Mouse (Mus musculus) hindbrain, embryonic 12.5 days (tissue): Measurements from ENCODE around the gene Gskip. TPM values are rescaled to one million over a fixed set of nuclear protein-coding genes. Genes with fewer than 3 reads are reported as not detected.

ENCODE experiments used
- ATAC-seq: fragments of 200-750 bp; cut with Nextera tagmentation; 2 replicates; pipeline ENCODE4 v1.8.0; 2017; ENCODE audit warnings: moderate TSS enrichment; ENCODE audit not compliant: low FRiP score
- H3K27ac ChIP-seq: fragments of 300-500 bp; sonication (generic); 2 replicates; pipeline ENCODE4 v1.5.1; 2016; ENCODE audit warnings: mild to moderate bottlenecking
- H3K27me3 ChIP-seq: fragments of 300-500 bp; sonication (generic); 2 replicates; pipeline ENCODE4 v1.6.1; 2016; ENCODE audit warnings: mild to moderate bottlenecking
- H3K36me3 ChIP-seq: fragments of 300-500 bp; sonication (generic); 2 replicates; pipeline ENCODE4 v1.6.1; 2016; ENCODE audit warnings: mild to moderate bottlenecking
- H3K4me1 ChIP-seq: fragments of 300-500 bp; sonication (generic); 2 replicates; pipeline ENCODE4 v1.6.1; 2016
- H3K4me2 ChIP-seq: fragments of 300-500 bp; sonication (generic); replicated peaks from 2 replicates; pipeline ENCODE4 v1.6.1; 2016; ENCODE audit warnings: mild to moderate bottlenecking
- H3K4me3 ChIP-seq: fragments of 300-500 bp; sonication (generic); 2 replicates; pipeline ENCODE4 v1.5.1; 2016; ENCODE audit warnings: mild to moderate bottlenecking
- H3K9ac ChIP-seq: fragments of 300-500 bp; sonication (generic); 2 replicates; pipeline ENCODE4 v1.6.1; 2016; ENCODE audit warnings: mild to moderate bottlenecking, moderate library complexity
- H3K9me3 ChIP-seq: fragments of 300-500 bp; sonication (generic); replicated peaks from 2 replicates; pipeline ENCODE4 v1.6.1; 2016; ENCODE audit warnings: mild to moderate bottlenecking
- WGBS: fragments of 180-500 bp; shearing (Covaris S2); methylation state at CpG from one replicate; pipeline ENCODE4 v1.1.7; 2016; 5-methylcytosine and 5-hydroxymethylcytosine counted together
- polyA plus RNA-seq: library from polyadenylated mRNA; unstranded; fragments of >200 nt; fragmentation: Nextera tagmentation; extraction: Ambion mirVana; gene quantifications from 2 replicates; pipeline ENCODE4 v1.2.1, GENCODE M21; 2016

Gene Gskip
- 33.6 and 34.5 TPM in 2 replicates for polyA plus RNA-seq

- Histone ChIP-seq H3K27ac (peak within 1 kb of the TSS; percentile 92), H3K4me3 (peak within 1 kb of the TSS; percentile 71), H3K9me3 (no peaks in the 10 kb centered on the region), H3K27me3 (no peaks in the 10 kb centered on the region), H3K4me1 (peaks cover 29% of the 10 kb centered on the region), H3K4me2 (peak within 1 kb of the TSS; percentile 87), H3K9ac (peak within 1 kb of the TSS; percentile 88), H3K36me3 (no peaks in the 10 kb centered on the region)
- peak; percentile 57 for ATAC-seq
- WGBS, result under 1% methylated on average over 41 of the region's 41 CpGs
Observed at GRCm38 (mm10) chr12:105683933-105684901, at the start of gene Gskip. Gene Gskip, plus strand, starts transcription at chr12:105684829.

- Histone ChIP-seq H3K9ac (no peak overlapping the region), H3K36me3 (peaks cover 84% of the 10 kb centered on the region), H3K9me3 (no peaks in the 10 kb centered on the region), H3K27me3 (no peaks in the 10 kb centered on the region), H3K4me2 (no peak overlapping the region), H3K27ac (no peak overlapping the region), H3K4me1 (no peaks in the 10 kb centered on the region), H3K4me3 (no peak overlapping the region)
- ATAC-seq, result no peak
- 94% methylated on average over 9 of the region's 9 CpGs for WGBS
Observed at GRCm38 (mm10) chr12:105636551-105636950, 48.1 kb upstream of the Gskip start.

GRCm38 (mm10) chr12:105637554-105637953 lies 47.1 kb upstream of the Gskip start:
- peaks cover 93% of the 10 kb centered on the region for H3K36me3 ChIP-seq
- H3K27me3 ChIP-seq, result no peaks in the 10 kb centered on the region
- no peak overlapping the region for H3K9ac ChIP-seq
- H3K4me3 ChIP-seq, result no peak overlapping the region
- no peak overlapping the region for H3K4me2 ChIP-seq
- no peak overlapping the region for H3K27ac ChIP-seq
- no peaks in the 10 kb centered on the region for H3K9me3 ChIP-seq
- no peak for ATAC-seq
- H3K4me1 ChIP-seq, result no peaks in the 10 kb centered on the region
- 83% methylated on average over 4 of the region's 4 CpGs for WGBS

GRCm38 (mm10) chr12:105642770-105643321 lies 41.8 kb upstream of the Gskip start:
- Histone ChIP-seq H3K4me3 (no peak overlapping the region), H3K36me3 (peaks cover 95% of the 10 kb centered on the region)

GRCm38 (mm10) chr12:105655850-105656249 lies 28.8 kb upstream of the Gskip start:
- H3K4me1 ChIP-seq, result no peaks in the 10 kb centered on the region
- H3K36me3 ChIP-seq, result peaks cover 93% of the 10 kb centered on the region
- 92% methylated on average over 7 of the region's 7 CpGs for WGBS

More at GRCm38 (mm10) chr12:105642770-105643321, 41.8 kb upstream of the Gskip start:
- WGBS, result 93% methylated on average over 11 of the region's 11 CpGs
- Histone ChIP-seq H3K4me1 (no peaks in the 10 kb centered on the region), H3K27ac (no peak overlapping the region), H3K27me3 (no peaks in the 10 kb centered on the region), H3K9ac (no peak overlapping the region), H3K9me3 (no peaks in the 10 kb centered on the region), H3K4me2 (no peak overlapping the region)
- ATAC-seq, result no peak

GRCm38 (mm10) chr12:105676274-105676673 lies 8.4 kb upstream of the Gskip start:
- Histone ChIP-seq H3K9me3 (no peaks in the 10 kb centered on the region), H3K27ac (no peak overlapping the region), H3K27me3 (no peaks in the 10 kb centered on the region), H3K9ac (no peak overlapping the region), H3K4me3 (no peak overlapping the region), H3K36me3 (peaks cover 23% of the 10 kb centered on the region), H3K4me2 (no peak overlapping the region), H3K4me1 (peaks cover under 1% of the 10 kb centered on the region; the same call in 1 of the 2 replicates)
- no peak for ATAC-seq
- WGBS, result 94% methylated on average over 8 of the region's 8 CpGs

More at GRCm38 (mm10) chr12:105655850-105656249, 28.8 kb upstream of the Gskip start:
- no peak for ATAC-seq
- Histone ChIP-seq H3K4me3 (no peak overlapping the region), H3K27me3 (no peaks in the 10 kb centered on the region), H3K9me3 (no peaks in the 10 kb centered on the region), H3K9ac (no peak overlapping the region), H3K27ac (no peak overlapping the region), H3K4me2 (no peak overlapping the region)

- H3K9me3 ChIP-seq, result no peaks in the 10 kb centered on the region
- 92% methylated on average over 7 of the region's 7 CpGs for WGBS
- H3K36me3 ChIP-seq, result peaks cover 20% of the 10 kb centered on the region
Observed at GRCm38 (mm10) chr12:105678211-105678610, 6.4 kb upstream of the Gskip start.

GRCm38 (mm10) chr12:105678762-105679161 lies 5.9 kb upstream of the Gskip start:
- Histone ChIP-seq H3K27ac (no peak overlapping the region), H3K36me3 (peaks cover 15% of the 10 kb centered on the region), H3K4me1 (peaks cover 13% of the 10 kb centered on the region), H3K4me2 (no peak overlapping the region), H3K9ac (no peak overlapping the region), H3K9me3 (no peaks in the 10 kb centered on the region), H3K4me3 (no peak overlapping the region), H3K27me3 (no peaks in the 10 kb centered on the region)
- ATAC-seq, result no peak
- 97% methylated on average over 3 of the region's 3 CpGs for WGBS

More at GRCm38 (mm10) chr12:105678211-105678610, 6.4 kb upstream of the Gskip start:
- Histone ChIP-seq H3K4me1 (peaks cover 7% of the 10 kb centered on the region), H3K4me3 (no peak overlapping the region), H3K27me3 (no peaks in the 10 kb centered on the region), H3K4me2 (no peak overlapping the region), H3K27ac (no peak overlapping the region), H3K9ac (no peak overlapping the region)
- ATAC-seq, result no peak

- Histone ChIP-seq H3K9me3 (no peaks in the 10 kb centered on the region), H3K27me3 (no peaks in the 10 kb centered on the region), H3K36me3 (no peaks in the 10 kb centered on the region; the same call in 1 of the 2 replicates), H3K4me1 (peaks cover 29% of the 10 kb centered on the region), H3K4me3 (peak within 1 kb of the TSS; percentile 71), H3K9ac (peak within 1 kb of the TSS; percentile 88), H3K27ac (peak within 1 kb of the TSS; percentile 92), H3K4me2 (peak within 1 kb of the TSS; percentile 87)
- WGBS, result under 1% methylated on average over 66 of the region's 73 CpGs
- ATAC-seq, result peak; percentile 93
Observed at GRCm38 (mm10) chr12:105685001-105685691, 517 bp downstream of the Gskip start, which contains the start of gene Atg2b. Gene Atg2b, minus strand, starts transcription at chr12:105685211.

- peak overlapping the region; percentile 71; the same call in 1 of the 2 replicates for H3K4me3 ChIP-seq
- WGBS, result 94% methylated on average over 3 of the region's 3 CpGs
Observed at GRCm38 (mm10) chr12:105686791-105687190, 2.2 kb downstream of the Gskip start.

GRCm38 (mm10) chr12:105687416-105687815 lies 2.8 kb downstream of the Gskip start:
- Histone ChIP-seq H3K4me1 (peaks cover 25% of the 10 kb centered on the region), H3K4me3 (no peak overlapping the region), H3K4me2 (no peak overlapping the region), H3K27ac (no peak overlapping the region), H3K36me3 (peaks cover 12% of the 10 kb centered on the region), H3K9me3 (no peaks in the 10 kb centered on the region), H3K9ac (no peak overlapping the region), H3K27me3 (no peaks in the 10 kb centered on the region)
- ATAC-seq, result no peak
- 88% methylated on average over 4 of the region's 4 CpGs for WGBS

More at GRCm38 (mm10) chr12:105686791-105687190, 2.2 kb downstream of the Gskip start:
- H3K36me3 ChIP-seq, result peaks cover 7% of the 10 kb centered on the region
- H3K27me3 ChIP-seq, result no peaks in the 10 kb centered on the region
- no peak overlapping the region for H3K27ac ChIP-seq
- peak overlapping the region; percentile 88; the same call in 1 of the 2 replicates for H3K9ac ChIP-seq
- H3K4me2 ChIP-seq, result peak overlapping the region; percentile 87
- H3K4me1 ChIP-seq, result peaks cover 27% of the 10 kb centered on the region
- no peaks in the 10 kb centered on the region for H3K9me3 ChIP-seq
- no peak for ATAC-seq

GRCm38 (mm10) chr12:105688546-105688945 lies 3.9 kb downstream of the Gskip start:
- H3K36me3 ChIP-seq, result peaks cover 22% of the 10 kb centered on the region
- no peak overlapping the region for H3K9ac ChIP-seq
- no peak for ATAC-seq
- no peak overlapping the region for H3K4me3 ChIP-seq
- H3K4me1 ChIP-seq, result peaks cover 18% of the 10 kb centered on the region
- H3K27me3 ChIP-seq, result no peaks in the 10 kb centered on the region
- H3K9me3 ChIP-seq, result no peaks in the 10 kb centered on the region
- H3K4me2 ChIP-seq, result no peak overlapping the region
- H3K27ac ChIP-seq, result no peak overlapping the region
- 94% methylated on average over 4 of the region's 4 CpGs for WGBS
